Mouse (Mus musculus) MEL (cell line): Measurements from ENCODE around the gene Avl9.

Experiments
- CHD1 ChIP-seq: IDR thresholded peaks from 2 replicates; pipeline ENCODE4 v1.6.1; 2012; ENCODE audit warnings: low read depth, mild to moderate bottlenecking, inconsistent platforms, low read length, improper control_type of control experiment
- CTCF ChIP-seq, 3 experiments: IDR thresholded peaks in 2 of 3; conservative IDR thresholded peaks in 1 of 3; 2 replicates each; pipeline ENCODE4 v1.5.1; 2011 to 2012; ENCODE audit warnings: low read length in 3 of 3, low read depth in 2 of 3, mild to moderate bottlenecking in 2 of 3, improper control_type of control experiment in 1 of 3, inconsistent platforms in 1 of 3, mixed read lengths in 1 of 3, moderate library complexity in 1 of 3; ENCODE audit not compliant: control insufficient read depth in 1 of 3, insufficient read depth in 1 of 3, poor library complexity in 1 of 3, severe bottlenecking in 1 of 3
- EP300 ChIP-seq, 2 experiments: IDR thresholded peaks; 2 replicates each; pipeline ENCODE4 v1.6.1; 2011; ENCODE audit warnings: improper control_type of control experiment in 2 of 2, low read length in 2 of 2, low read depth in 1 of 2, mild to moderate bottlenecking in 1 of 2
- HCFC1 ChIP-seq: IDR thresholded peaks from 2 replicates; pipeline ENCODE4 v1.6.1; 2012; ENCODE audit warnings: low read depth, mild to moderate bottlenecking, inconsistent platforms, low read length, improper control_type of control experiment, moderate library complexity
- MAX ChIP-seq: IDR thresholded peaks from 2 replicates; pipeline ENCODE4 v1.6.1; 2011; ENCODE audit warnings: low read length, improper control_type of control experiment
- NELFE ChIP-seq: IDR thresholded peaks from 2 replicates; pipeline ENCODE4 v1.6.1; 2011; ENCODE audit warnings: low read depth, low read length, improper control_type of control experiment
- POLR2A ChIP-seq, 2 experiments: IDR thresholded peaks; 2 replicates each; pipeline ENCODE4 v1.6.1; 2011 to 2012; ENCODE audit warnings: low read length in 2 of 2, mild to moderate bottlenecking in 2 of 2, control low read depth in 1 of 2, improper control_type of control experiment in 1 of 2, low read depth in 1 of 2, moderate library complexity in 1 of 2; ENCODE audit not compliant: control insufficient read depth in 1 of 2, insufficient read depth in 1 of 2, poor library complexity in 1 of 2
- ZC3H11A ChIP-seq: IDR thresholded peaks from 2 replicates; pipeline ENCODE4 v1.6.1; 2012; ENCODE audit warnings: low read depth, mild to moderate bottlenecking, inconsistent platforms, low read length, improper control_type of control experiment
- ZNF384 ChIP-seq: IDR thresholded peaks from 2 replicates; pipeline ENCODE4 v1.6.1; 2012; ENCODE audit warnings: low read depth, mild to moderate bottlenecking, inconsistent platforms, low read length, improper control_type of control experiment

DNA sequence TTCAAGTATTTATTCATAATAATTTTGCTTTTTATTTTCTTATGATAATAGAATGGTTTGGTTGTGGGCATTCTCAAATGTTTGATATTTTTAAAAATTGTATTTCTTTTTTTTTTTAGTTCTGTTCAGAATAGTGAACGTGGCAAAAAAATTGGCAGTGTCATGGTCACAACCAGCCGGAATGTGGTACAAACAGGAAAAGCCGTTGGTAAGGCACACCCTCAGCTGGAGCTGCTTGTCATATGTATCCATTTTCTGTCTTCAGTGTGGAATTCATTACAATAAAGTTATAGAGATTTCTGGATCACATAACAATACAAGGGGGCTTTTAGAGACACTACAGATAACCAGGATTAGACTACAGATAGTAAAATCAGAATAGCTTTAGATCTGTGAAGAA, 39.0 kb downstream of the Avl9 start:
- no peak for TF ChIP-seq CTCF (IDR thresholded peaks at IDR 0.05 in 2 of 3, conservative IDR thresholded peaks at IDR 0.05 in 1 of 3; ENCODE audit: control insufficient read depth in 1 of 3, insufficient read depth in 1 of 3, low read depth in 2 of 3, low read length in 3 of 3, poor library complexity in 1 of 3, severe bottlenecking in 1 of 3)
- TF ChIP-seq ZNF384: no peak
- TF ChIP-seq MAX: no peak
- no peak for TF ChIP-seq HCFC1
- TF ChIP-seq EP300 (IDR thresholded peaks at IDR 0.05; ENCODE audit: low read depth in 1 of 2, low read length in 2 of 2): no peak
- TF ChIP-seq POLR2A (IDR thresholded peaks at IDR 0.05; ENCODE audit: control insufficient read depth in 1 of 2, insufficient read depth in 1 of 2, low read depth in 1 of 2, low read length in 2 of 2, poor library complexity in 1 of 2): no peak
- TF ChIP-seq ZC3H11A: no peak
- no peak for TF ChIP-seq NELFE
- no peak for TF ChIP-seq CHD1
